Mouse (Mus musculus) spleen, adult 12 weeks (tissue): Measurements from ENCODE around the gene Kcnh6.
"Not testable (repeated sequence)": the region's sequence is repeated elsewhere in the genome, so short reads cannot be mapped to it uniquely, and the experiment has no call there.

Source experiments
- DNase-seq: peaks from one replicate; pipeline ENCODE4 v3.0.0; 2022; ENCODE audit warnings: low spot score

The Kcnh6 gene

GRCm38 (mm10) chr11:106063756-106064155, 55.8 kb downstream of the Kcnh6 start:
- no peak for DNase-seq

DNA sequence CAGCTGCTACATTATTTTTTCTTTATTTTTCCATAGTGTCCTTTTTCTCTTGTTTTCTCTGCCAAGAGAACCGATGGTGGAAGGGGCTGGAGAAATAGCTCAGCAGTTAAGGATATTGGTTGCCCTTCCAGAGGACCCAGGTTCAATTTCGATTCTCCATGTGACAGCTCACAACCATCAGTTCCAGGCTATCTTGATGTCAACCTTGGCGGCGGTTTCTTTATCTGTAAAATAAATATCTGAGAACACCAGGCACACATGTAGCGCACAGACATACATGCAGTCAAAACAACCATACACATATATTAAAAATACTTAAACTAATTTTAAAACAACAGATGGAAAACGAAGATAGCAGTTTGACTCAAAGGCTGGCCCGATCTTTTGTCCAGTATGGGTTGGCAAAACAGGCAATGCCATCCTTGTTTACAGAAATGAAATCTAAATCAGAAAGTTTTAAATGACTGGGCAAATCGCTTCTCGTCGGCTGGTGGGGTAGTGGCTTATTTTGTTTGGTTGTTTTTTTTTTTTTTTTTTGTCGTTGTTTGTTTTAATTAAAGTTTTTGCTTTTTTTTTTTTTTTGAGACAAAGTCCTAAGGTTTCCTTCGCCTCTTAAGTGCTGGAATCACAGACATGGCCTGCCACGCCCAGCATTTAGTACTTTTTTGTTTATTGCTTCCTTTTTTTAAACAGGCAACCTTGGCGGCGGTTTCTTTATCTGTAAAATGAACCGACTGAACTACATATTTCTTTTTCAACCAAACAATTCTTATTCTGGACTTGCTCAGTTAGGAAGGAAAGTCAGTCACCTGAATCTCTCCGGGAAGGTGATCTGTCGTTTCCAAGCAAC, 57.4 kb downstream of the Kcnh6 start:
- no peak for DNase-seq

- peak; percentile 86 for DNase-seq
These were observed 58.1 kb downstream of the Kcnh6 start, which contains the start of gene Taco1 for GRCm38 (mm10) chr11:106065923-106066571. Taco1 (plus strand) TSS chr11:106066061.

DNA sequence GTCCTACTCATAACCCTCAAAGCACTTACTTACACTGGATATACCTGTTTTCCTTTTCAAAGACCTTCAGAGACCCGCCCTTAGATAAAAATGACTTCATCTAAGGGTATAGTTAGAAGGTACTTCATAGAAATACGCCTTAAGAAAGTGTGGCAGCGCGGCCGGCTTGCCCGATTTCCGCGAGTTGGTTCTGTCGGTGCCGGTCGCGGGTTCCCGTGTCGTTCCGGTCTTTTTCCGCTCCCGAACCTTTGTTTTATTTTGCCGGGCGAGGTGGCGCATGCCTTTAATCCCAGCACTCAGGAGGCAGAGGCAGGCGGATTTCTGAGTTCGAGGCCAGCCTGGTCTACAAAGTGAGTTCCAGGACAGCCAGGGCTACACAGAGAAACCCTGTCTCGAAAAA, 58.7 kb downstream of the Kcnh6 start:
- not testable (repeated sequence) for DNase-seq

DNA sequence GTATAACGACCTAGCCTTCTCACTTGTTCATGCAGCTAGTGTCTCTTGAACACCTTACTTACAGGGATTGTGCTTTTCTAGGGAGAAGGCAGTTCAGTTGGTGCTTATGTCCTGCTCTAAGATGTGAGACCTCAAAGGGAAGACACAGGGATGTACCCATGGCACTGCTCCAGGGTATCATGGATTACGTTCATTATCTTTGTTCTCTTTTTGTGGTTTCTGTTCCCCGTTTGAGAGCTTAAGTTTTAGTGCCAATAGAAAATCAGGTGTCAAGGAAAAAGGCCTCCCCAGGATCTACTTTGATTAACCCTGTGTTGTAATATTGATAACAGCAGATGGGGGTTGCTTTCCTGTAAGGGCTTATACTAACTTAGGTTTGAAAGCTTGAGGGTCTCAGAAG, 65.8 kb downstream of the Kcnh6 start:
- DNase-seq = no peak

DNA sequence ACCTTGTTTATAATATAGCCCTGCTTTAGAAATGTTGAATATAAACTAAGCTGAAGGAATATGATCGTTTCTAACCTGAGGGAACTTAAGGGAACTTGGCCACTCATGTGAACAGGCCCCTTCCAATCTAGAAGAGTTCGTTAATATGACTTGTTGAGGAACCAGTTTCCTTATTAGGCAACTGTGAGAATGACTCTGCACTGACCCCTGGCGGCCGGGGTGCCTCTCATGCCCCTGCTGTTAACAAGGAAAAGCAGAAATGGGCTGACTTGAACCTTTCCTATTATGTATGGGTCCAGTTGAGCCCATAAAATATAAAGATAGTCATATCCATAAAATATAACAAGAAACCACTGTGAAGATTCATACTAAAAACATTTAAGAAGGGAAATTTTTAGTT, 68.4 kb downstream of the Kcnh6 start:
- peak; percentile 74 for DNase-seq
